Mouse (Mus musculus) liver, embryonic 14.5 days (tissue): Measurements from ENCODE around the gene Pax5.

Experiments used
- CTCF ChIP-seq: IDR thresholded peaks from 2 replicates; pipeline ENCODE4 v1.5.1; 2016; ENCODE audit warnings: antibody characterized with exemption, low read depth, control low read depth
- EP300 ChIP-seq: IDR thresholded peaks from 2 replicates; pipeline ENCODE4 v1.6.1; 2016; ENCODE audit warnings: antibody characterized with exemption, low read depth

DNA sequence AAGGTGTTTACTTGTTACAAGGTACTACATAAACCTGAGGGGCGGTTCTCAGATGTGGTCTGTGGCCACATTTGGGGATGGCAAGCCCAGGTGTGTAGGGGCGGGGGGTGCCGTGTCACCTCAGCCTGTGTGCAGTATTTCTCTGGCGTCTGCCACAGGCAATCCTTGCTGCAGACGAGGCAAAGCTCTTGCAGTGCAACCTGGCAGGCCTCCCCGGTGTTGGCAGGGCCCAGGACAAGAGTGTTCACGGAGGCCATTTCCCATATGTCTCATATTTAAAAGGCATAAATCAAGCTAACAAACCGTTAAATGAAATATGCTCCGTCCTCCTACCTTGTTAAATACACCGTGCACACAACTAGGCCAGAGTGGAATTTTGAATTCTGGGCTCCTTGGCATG is 141.6 kb downstream of the Pax5 start:
- TF ChIP-seq CTCF = no peak
- TF ChIP-seq EP300 = no peak
